Mouse (Mus musculus): Measurements from ENCODE around the gene Fmo2. TPM values are rescaled to one million over a fixed set of nuclear protein-coding genes. Genes with fewer than 3 reads are reported as not detected.

Fmo2 gene
- 10 to 100 TPM in 1 of 2 experiments, 1 to 10 TPM in 1; 9.1 to 14.6 TPM for total RNA-seq (2021)
- long read RNA-seq, experiment 1, partial matches to known transcripts, result 0 of 1 reads
- long read RNA-seq, experiment 1, other reads (novel, unspliced or antisense), result 1 of 1 reads
- long read RNA-seq, experiment 2, partial matches to known transcripts, result 0 of 1 reads
- long read RNA-seq, experiment 2, other reads (novel, unspliced or antisense), result 0 of 1 reads

DNA sequence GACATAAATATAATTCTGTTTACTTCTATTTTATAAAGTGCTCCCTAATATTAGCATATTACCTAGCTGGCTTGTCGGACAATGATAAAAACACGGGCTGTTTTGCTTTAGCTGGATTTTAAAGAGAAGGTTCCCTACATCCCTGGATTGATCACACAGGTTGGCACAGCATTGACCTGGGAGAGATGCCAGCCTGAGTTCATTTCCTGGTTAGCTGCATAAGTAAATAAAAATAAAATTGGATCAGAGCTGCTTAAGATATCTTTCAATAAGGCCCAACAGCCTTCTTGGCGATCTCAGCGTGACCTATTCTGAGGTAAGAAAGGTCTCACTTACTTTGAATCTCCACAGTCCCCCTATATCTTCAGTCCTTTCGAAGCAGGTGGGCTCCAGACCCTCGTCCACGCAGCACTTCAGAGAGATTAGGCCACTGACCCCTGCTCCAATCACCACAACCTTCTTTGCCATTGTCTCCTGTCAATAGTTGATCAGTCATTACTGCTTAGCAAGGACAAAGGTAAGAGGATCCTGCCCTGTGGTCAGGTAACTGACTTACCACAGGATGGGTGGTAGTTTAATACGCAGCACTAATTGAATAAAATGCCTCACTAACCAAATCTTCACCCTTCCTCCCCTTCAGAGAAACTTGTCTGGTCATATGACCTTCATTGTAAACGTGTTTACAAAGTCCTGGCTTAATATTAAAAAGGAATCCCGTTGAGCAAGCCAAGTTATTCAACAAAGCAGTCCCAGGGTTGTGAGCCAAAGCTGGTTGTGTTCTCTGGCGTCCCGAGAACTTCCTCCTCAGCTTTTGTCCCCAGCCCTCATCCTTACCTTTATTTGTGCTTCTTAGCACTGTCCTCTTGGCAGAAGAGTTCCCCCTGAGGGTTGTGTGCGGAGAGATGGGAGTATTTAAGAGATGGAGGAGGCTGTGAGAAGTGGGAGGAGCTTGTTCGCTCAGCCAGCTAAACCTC lies at the start of gene Fmo2:
Gene Fmo2, minus strand, starts transcription at position 889 of the 974 bp plus-strand sequence.
- DNase-seq, result peak; percentile 70

DNA sequence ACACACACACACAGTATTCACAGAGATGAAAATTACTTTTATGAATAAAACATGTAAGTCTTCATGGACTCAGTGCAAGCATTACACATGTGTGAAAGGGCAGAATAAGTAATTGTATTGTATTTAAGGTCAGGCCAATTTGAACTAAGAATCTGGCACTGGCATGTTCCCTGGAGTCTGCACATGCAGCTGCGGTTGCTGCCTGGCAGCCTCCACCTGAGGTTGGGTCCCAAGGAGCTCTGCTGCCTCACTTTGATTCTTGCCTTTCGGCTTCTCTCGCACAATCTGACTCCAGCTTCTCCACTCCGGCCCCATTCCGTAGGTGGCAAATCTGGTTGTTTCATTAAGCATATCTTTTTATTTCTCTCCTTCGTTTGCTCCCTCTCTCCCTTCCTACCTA lies 49.4 kb upstream of the Fmo2 start:
- no peak for DNase-seq

DNA sequence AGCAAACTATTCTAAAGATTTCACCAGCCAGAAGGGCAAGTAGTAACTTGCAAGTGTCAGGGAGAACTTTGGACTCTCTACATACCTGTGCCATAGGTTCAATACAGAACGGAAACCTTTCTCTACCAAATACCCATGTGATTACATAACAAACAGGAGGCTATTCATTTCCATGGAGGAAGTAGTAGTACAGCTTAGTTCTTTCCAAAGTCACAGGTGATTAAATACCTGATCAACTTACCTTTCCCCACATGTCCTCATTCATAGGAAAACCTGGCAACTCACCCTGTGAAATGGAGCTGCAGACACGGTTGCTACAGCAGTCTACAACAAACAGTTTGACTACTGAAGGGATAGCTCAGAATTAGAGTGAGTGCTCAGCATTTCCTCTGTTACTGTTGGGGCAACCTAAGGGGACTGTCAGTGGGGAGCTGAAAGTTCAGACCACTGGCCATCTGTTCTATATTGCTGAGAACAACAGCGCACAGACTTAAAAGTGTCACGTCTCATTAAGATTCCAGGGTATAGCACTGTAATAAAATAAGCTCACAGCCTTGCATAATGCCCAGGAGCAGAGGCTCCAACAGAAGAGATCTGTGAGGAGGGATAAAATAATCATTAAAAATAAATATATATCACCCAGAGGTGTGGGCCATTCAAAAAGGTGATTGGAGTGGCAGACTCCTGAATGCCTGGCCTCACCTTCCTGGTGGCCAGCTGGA lies 48.5 kb upstream of the Fmo2 start:
- no peak for DNase-seq

DNA sequence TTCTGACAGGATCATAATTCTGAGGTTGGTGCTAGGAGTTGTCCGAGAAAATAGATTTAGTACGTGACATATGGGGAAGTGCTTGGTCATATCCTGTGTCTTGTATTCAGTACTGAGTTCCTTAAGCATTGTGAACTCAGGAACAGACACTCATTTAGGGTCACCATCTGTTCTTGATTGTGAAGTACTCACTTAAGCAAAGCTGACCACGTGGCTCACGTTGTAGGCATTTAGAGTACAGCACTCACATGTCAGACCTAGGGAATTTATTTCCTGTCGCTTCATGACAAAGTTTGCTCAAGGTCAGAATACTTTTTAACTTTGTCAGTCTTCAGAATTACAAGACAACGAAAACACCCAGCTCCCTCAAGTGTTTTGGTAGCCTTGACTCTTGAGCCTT lies 45.2 kb upstream of the Fmo2 start:
- no peak for DNase-seq

DNA sequence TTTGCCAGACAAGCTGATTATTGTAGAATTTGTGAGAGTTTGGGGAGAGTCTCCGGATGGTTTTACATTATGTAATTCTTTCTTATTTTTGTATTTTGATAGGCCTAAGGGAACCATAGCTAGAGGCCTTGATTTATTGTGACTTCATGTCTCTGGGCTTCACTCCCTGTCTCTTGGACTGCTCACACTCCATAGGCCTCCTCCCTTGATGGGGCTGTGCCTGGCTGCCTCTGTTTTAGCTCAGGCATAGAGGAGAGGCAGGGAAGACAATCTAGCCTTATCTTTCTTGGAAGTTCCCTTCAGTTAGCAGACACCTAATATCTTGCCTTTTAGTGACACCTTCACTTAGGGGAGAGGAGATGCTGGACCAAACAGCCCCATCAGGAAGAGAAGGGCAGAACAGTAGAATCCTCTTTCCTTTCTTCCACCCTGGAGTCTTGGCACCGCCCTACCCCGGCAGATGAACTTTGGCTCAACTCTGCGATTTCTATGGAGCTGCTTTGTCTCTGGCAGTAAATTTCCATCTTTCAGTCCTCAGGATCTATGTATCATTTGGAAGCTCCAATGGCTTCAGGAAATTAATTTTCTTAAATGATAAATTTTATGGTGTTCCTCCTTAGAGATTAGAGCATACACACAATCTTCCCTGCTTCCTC lies 40.3 kb upstream of the Fmo2 start:
- DNase-seq, result peak; percentile 68

DNA sequence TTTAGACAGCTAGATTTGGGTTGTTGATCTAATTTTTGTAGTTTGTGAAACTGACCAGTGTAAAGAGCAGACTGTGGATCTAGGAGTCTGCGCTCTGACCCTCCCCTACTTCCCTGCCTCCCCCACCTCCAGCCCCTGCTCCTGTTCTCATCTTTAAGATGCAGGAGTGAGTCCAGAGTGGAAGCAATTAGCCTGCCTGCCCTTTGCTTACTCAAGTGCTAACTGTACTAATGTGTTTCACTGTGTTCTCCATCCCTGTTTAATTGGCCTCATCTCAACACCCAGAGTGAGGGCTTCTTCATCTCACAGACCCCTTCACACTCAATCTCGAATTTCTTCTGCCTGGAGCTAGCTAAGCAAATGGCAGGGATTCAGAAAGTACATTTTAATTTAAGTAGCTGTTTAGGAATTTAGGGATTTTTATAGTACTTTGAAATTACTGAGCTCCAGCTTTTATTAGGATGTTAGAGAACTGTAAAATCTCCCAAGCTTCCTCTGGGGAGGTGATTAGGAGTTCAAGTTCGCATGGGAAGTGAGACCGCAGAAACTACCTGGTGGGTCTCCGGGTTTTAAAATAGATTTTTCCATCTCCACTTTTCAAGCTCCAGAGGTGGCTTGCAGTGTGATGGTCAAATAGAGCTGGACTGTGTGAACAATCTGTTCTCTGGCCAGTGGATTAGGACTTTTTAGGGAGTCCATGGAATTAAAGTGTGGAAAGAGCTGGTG lies 39.6 kb upstream of the Fmo2 start:
- no peak for DNase-seq

DNA sequence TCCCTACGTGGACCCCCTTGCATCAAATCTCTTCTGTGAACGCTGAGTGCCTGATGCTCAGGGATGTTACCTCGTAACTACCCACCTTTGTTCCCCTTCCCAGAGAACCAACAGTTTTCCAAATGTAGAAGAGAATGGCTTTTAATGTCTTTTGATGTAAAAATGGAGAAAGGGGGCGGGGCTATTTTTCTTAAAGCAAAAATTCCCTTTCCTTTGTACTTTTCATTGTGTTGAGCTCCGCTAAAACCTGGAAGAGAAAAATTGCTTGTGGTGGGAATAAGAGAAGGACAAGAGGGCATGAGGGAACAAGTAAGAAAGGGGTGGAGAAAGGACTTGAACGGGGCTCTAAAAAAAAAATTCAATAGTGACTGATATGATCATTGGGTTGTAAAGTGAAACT lies 38.9 kb upstream of the Fmo2 start, which contains the start of gene Fmo6:
Gene Fmo6, minus strand, starts transcription at position 101 of the 400 bp plus-strand sequence.
- DNase-seq, result no peak

DNA sequence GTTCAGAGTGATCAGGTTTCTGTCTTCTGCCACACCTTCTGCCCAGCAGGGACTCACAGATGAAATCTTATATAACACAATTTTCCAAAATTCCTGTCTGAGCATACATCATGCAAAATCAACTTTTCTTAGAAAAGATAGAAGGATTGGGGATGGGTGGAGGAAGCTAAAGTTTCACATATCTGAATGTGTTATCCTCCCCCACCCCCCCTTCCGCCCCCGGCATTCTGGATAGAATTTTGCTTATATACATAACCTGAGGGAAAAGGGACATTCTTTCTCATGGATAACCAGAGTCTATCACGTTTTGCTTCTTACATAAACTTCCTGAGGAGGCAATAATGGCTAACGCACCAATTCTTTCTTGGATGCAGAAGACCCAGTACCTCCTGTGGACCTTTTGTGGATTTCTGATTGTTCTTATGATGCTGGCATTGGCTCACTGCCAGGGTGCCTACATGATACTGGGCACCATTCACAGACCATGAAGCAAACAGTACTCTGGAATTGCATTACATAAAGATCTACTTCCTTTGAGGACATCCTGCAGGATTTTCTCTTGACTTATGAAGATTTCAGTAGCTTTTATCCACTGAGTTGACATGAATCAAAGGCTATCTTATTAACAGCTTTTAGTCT lies 36.0 kb upstream of the Fmo2 start:
- DNase-seq, result no peak

DNA sequence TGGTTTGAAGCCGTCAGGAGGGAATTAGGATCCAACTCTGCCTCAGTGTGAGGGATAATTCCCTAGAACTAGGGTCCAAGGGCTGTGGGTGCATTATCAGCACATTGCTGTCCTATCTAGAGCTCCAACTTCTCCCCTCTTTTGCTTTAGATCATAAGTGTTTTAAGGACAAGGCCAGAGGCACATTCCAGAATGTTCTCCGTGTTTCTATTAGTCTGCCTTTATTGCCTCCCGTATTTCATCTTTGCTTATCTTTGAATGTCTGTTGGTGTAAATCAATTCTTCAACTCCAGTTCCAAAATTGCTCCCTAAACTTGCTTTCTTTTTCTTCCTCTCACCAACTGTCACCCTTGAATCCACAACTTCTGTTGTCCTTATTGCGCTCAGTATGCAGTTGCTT lies 33.9 kb upstream of the Fmo2 start:
- DNase-seq, result no peak

DNA sequence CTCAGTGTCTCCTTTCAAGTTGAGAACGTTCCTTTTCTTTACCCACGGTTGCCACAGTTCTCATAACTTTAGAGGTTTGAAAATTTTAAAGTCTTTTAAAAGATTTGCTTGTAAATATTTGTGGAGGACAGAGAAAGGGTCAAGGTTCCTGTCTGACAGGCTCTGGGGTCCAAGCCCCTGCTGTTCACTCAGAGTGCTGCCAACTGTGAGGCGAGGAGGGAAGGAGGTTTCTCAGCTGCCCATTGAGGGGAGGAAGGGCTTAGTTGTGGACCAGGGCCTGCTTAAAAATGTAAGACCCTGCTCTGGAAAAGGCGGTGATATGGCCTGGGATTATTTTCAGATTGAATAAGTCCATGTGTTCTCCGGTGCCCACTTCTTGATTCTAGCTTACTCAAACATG lies 33.4 kb upstream of the Fmo2 start:
- DNase-seq, result no peak

DNA sequence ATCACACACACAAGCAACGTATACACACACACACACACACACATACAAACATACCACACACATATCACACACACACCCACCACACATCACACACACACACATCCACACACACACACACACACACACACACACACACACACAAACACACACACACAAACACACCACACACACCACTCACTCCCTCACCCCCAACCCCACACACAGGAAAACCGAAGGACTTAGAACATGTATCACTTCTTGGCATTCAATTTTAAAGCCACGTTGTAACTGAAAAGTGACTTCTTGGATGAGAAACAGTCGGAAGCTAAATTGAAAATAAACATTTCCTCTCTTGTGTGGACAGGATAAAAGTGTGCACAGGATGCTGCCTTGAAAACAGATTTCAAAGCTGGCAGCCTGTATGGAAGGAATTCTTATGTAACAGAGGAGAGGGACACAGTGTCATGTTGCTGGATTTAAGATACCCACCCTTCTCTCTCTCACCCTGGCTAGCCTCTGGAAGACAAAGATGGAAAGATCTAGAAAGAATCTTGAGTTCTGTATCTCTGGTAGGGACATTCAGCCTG lies 32.9 kb upstream of the Fmo2 start:
- DNase-seq, result peak; percentile 40

DNA sequence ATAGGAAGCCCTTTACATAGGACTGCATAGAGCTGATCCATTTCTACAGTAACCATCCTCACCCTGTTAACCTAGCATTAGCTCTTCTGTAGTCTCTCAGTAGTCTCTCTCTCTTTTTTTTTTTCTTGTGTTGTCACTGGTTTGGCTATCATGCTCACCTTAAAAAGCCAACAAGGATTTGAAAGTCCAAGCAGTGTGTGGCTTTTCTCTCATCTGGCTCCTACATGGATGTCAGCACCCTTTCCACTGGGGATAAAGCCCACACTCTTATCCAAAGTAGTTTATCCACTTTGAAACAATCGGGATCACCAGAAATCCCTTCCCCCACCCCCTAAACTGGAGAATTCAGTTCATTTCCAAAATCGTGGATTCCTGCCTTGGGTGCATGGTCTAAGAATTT lies 32.1 kb upstream of the Fmo2 start:
- DNase-seq, result peak; percentile 19

DNA sequence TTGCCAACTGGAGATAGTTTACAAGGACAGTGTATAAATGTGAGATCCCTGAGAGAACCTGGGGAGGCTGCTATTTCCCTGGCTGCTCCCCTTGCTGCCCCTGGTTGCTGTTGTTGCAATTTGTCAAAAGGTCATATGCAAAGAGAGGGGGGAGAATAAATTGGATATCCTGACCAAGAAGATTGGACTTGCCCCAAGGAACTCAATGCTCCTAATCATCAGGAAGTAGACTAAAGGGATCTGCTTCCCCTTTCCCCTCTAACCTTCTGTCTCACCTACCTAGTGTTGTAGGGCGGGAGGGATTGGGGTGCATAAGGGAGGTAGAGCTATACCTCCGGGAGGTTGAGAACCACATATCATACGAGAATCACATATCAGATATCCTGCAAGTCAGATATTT lies 30.6 kb upstream of the Fmo2 start:
- no peak for DNase-seq

DNA sequence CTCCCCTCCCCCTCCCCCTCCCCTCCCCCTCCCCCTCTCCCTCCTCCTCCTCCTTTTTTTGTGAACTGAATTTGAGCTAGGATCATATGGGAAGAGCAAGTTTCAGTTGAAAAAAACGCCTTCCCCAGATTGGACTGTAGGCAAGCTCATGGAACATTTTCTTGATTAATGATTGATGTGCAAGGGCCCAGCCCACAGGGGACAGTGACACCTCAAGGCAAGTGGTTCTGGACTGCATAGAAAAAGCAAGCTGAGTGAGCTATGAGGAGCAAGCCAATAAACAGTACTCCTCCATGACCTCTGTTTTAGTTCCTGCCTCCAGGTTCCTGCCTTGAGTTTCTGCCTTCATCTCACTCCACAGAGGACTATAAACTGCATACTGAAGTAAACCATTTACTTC lies 26.6 kb upstream of the Fmo2 start:
- no peak for DNase-seq

DNA sequence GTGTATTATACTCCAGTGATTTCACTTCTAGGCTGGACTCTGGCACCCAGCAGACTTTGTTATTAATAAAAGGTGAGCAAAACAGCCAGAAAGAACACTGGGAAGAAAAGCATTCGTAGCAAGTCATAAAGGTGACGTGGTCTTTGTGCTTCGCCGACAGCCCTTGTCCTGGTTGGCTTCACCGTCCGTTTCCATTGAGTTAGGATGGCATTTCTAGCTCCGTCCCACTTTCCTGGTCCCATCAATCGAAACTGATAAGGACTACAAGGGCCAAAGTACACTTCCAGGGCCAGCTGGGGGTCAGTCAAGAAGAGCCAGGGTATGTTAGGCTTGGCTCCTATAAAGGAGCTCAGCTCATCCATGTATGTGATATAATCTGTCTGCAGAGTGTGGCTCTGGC lies 18.1 kb upstream of the Fmo2 start:
- DNase-seq, result no peak

DNA sequence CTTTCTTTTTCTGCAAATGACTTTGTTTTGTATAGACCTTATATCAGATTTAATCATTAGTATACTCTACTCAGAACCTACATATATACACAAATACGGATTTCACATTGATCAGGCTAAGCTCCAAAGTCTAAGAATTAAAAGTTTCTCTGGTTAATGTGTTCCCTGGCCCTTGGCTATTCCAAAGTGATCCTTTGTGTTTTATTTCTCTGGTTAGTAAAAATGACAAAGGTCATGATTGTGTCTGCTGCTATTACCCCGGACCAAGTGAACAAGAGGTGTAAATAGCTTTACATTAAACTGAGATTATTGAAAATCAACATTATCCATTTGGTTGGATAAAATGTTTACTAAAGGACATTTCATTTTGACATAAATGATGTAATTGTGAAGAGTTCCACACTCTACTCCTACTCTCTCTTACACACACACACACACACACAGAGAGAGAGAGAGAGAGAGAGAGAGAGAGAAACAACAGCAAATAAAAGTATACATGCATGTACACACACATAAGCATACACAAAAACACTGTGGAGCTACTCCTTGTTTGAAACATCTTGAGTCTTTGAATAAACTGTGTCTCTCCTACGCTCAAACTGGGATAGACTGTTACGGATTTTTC lies 16.5 kb upstream of the Fmo2 start:
- DNase-seq, result no peak

DNA sequence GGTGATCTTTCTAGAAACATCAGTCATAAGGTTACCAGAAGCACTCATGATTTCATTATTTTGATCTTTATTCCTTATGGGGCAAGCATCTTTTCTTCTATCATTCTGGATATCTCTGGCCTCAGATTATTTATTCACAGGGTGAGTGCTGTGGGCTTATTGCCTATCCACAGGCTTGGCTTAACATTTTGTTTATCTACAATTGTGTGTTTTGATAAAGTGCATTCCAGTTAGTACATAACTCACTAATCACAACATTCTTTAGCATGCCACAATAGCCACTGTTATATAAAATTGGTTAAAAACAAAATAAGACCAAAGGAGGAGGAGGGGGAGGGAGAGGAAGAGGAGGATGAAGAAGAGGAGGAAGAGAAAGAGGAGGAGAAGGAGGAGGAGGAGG lies 13.6 kb upstream of the Fmo2 start:
- no peak for DNase-seq

DNA sequence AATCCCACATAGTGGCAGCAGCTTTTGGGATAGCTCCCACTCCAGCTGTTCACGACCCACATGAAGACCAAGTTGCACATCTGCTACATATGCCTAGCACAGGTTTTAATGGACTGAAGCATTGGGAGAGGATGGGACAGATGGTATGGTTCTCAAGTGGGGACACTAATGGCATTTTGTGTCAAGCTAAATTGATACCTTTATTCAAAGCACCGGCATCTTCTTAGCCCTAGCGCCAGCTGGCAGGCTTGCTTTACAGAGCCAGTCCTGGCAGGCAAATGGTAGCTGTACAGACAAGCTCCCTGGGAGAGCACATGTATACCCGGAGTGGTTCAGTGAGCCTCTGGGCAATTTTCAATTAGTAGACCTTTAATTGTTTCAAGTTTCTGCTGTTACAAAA lies 3.4 kb upstream of the Fmo2 start:
- no peak for DNase-seq

DNA sequence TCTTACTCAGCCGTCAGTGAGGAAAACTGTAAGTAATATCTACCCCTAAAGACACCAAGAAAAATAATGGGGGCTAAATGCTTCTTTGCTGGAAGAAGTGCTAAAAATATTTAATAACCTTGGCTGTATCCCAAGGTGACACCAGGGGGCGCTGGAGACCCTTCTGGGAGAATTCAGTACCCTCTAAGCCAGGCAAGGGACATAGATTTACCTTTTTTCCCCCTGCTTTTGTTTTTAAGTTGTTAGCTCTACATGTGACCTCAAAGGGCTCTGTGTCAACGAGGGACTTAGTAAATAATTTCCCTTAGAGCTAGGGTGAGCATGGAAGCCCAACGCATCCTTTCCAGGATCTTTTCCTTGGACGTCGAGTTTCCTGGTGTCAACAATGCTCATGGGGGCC lies 2.6 kb downstream of the Fmo2 start:
- DNase-seq, result no peak

DNA sequence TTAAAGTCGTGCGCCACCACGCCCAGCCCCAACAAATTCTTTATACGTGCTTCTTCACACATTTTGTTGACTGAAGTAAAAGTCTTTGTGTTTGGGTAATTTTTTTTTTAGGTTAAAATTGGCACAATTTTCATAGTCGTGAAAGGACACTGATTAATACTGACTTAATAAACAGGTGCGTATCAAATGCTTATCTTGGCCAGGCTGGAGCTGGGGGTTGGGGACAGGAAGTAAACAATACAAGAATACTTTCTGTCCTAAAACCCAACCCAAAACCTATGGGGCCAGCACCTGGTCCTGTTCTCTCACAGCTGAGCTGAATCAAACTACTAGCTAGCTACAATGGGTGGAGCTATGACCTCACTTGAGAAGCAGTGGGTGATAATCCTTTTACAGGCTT lies 5.5 kb downstream of the Fmo2 start:
- no peak for DNase-seq
